Mouse (Mus musculus): ENCODE results near the gene Plekhj1. TPM values are rescaled to one million over a fixed set of nuclear protein-coding genes. Genes with fewer than 3 reads are reported as not detected.
"Not testable (repeated sequence)": the region's sequence is repeated elsewhere in the genome, so short reads cannot be mapped to it uniquely, and the experiment has no call there.

Plekhj1 gene
- polyA plus RNA-seq, 1 experiment from 2014 or later: 140 TPM

DNA sequence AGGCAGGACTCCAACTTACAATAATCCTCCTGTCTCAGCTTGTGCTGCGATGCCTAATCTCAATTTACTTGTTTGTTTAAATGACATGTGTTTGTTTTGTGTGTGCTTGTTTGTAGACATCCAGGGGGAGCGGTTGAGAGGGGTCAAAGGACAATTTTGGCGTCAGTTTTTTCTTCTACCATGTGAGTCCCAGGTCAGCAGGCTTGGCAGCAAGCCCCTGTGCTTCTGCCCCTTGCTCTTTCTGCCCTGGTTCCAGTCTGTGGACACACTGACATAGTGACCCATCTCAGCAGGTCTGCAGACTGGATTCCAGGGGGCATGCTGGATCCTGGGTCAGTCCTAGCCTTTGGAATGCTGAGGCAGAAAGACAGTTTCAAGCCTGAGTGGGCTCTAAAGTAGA lies 21.0 kb upstream of the Plekhj1 start:
- Histone ChIP-seq H3K9me3 (ENCODE audit: control insufficient read depth, low read length) (no peaks in the 10 kb centered on the region), H3K27ac (ENCODE audit: low read depth, low read length) (no peak overlapping the region), H3K4me3 (ENCODE audit: low read length) (no peak overlapping the region), H3K4me1 (ENCODE audit: control insufficient read depth, insufficient read depth, low read depth, low read length) (no peaks in the 10 kb centered on the region), H3K27me3 (replicated peaks; ENCODE audit: control insufficient read depth, insufficient read depth, low read length) (no peaks in the 10 kb centered on the region), H3K4me2 (ENCODE audit: low read length) (no peak overlapping the region), H3K36me3 (ENCODE audit: control insufficient read depth, insufficient read depth, low read length) (no peaks in the 10 kb centered on the region), H3K9ac (ENCODE audit: low read depth, low read length) (0 out of 2 replicates have a peak overlapping the region, but pooled peaks have one; percentile 11)
- no peak for ATAC-seq
- WGBS: 64% methylated on average over 3 of the region's 3 CpGs

DNA sequence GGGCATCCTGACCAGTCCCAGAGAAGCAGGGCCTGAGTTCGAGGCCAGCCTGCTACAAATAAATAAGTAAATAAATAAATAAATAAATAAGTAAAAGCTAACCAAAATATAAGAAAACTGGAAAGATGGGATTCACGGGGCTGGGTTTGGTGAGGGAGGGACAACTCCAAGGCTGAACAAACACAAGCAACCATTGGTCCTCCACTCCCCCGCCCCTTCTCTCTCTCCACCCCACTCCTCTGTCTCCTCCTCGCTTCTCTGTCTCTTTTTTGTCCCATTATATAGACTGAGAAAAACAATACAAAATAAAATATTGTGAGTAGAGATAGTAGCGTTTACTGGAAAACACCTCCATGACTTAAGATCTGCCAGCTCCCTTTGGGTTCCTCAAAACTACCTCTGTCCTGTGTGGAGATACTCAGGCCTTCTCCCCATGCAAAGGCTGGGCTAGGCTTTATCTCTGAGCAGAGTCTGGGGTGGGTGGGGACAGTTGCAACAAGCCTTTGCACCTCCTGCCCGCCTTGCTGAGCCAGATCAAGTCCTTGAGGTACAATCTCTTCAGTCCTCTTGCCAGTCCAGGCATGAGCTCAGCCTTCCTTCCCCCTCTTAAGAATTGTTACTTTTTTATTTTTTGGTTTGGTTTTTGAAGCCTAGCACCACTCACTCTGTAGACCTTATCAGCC lies 20.3 kb upstream of the Plekhj1 start:
- Histone ChIP-seq H3K27me3 (replicated peaks; ENCODE audit: control insufficient read depth, insufficient read depth, low read length) (no peaks in the 10 kb centered on the region), H3K4me1 (ENCODE audit: control insufficient read depth, insufficient read depth, low read depth, low read length) (no peaks in the 10 kb centered on the region), H3K27ac (ENCODE audit: low read depth, low read length) (no peak overlapping the region), H3K36me3 (ENCODE audit: control insufficient read depth, insufficient read depth, low read length) (no peaks in the 10 kb centered on the region), H3K9ac (ENCODE audit: low read depth, low read length) (no peak overlapping the region), H3K9me3 (ENCODE audit: control insufficient read depth, low read length) (no peaks in the 10 kb centered on the region), H3K4me2 (ENCODE audit: low read length) (no peak overlapping the region), H3K4me3 (ENCODE audit: low read length) (no peak overlapping the region)
- WGBS: 57% methylated on average over 6 of the region's 6 CpGs
- ATAC-seq: no peak

DNA sequence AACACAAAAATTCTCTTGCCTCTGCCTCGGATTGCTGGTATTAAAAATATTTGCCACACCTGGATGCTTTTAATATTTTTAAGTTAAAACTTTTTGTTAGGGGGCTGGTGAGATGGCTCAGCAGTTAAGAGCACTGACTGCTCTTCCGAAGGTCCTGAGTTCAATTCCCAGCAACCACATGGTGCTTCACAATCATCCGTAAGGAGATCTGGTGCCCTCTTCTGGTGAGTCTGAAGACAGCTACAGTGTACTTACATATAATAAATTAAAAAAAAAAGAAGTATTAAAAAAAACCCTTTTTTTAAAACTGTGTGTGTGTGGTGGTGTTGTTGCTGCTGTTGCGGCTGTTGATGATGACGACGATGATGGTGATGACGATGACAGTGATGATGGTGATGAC lies 19.5 kb upstream of the Plekhj1 start:
- not testable (repeated sequence) for H3K27ac ChIP-seq (ENCODE audit: low read depth, low read length); H3K9me3 ChIP-seq (ENCODE audit: control insufficient read depth, low read length); ATAC-seq; H3K4me1 ChIP-seq (ENCODE audit: control insufficient read depth, insufficient read depth, low read depth, low read length); H3K9ac ChIP-seq (ENCODE audit: low read depth, low read length); H3K4me3 ChIP-seq (ENCODE audit: low read length); H3K27me3 ChIP-seq (replicated peaks; ENCODE audit: control insufficient read depth, insufficient read depth, low read length); H3K4me2 ChIP-seq (ENCODE audit: low read length); H3K36me3 ChIP-seq (ENCODE audit: control insufficient read depth, insufficient read depth, low read length)
- WGBS: 81% methylated on average over 7 of the region's 7 CpGs

DNA sequence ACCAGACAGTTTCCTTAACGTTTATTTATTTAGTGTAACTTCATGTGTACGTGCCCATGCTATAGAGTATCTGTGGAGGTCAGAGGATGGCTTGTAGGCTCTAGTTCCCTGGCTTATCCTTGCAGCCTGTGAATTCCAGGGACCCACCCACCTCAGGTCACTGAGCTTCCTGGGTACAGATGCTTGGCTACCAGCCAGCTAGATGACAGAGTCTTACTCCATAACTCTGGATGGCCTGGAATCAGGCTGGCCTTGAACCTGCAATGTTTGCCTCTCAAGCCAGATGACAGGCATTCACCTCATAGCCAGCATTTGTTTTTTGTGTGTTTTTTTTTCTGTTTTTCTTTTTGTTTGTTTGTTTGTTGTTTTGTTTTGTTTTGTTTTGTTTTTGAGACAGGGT lies 18.7 kb upstream of the Plekhj1 start:
- H3K27ac ChIP-seq (ENCODE audit: low read depth, low read length): no peak overlapping the region
- no peak overlapping the region for H3K4me3 ChIP-seq (ENCODE audit: low read length)
- H3K4me1 ChIP-seq (ENCODE audit: control insufficient read depth, insufficient read depth, low read depth, low read length): no peaks in the 10 kb centered on the region
- 78% methylated on average over 2 of the region's 2 CpGs for WGBS
- no peaks in the 10 kb centered on the region for H3K9me3 ChIP-seq (ENCODE audit: control insufficient read depth, low read length)
- H3K27me3 ChIP-seq (replicated peaks; ENCODE audit: control insufficient read depth, insufficient read depth, low read length): no peaks in the 10 kb centered on the region
- no peak for ATAC-seq
- no peaks in the 10 kb centered on the region for H3K36me3 ChIP-seq (ENCODE audit: control insufficient read depth, insufficient read depth, low read length)
- no peak overlapping the region for H3K4me2 ChIP-seq (ENCODE audit: low read length)
- H3K9ac ChIP-seq (ENCODE audit: low read depth, low read length): no peak overlapping the region

DNA sequence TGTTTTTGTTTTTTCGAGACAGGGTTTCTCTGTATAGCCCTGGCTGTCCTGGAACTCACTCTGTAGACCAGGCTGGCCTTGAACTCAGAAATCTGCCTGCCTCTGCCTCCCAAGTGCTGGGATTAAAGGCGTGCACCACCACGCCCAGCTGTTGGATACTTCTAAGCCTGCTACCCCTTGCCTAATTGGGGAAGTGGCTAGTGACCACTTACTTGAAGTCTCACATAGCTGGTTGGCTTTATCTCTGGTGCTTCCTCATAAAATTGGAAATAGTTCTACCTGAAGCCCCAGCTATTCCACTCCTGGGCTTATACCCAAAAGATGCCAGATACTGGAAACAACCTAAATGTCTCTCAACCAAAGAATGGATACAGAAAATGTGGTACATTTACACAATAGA lies 17.9 kb upstream of the Plekhj1 start:
- H3K27ac ChIP-seq (ENCODE audit: low read depth, low read length); ATAC-seq; H3K9me3 ChIP-seq (ENCODE audit: control insufficient read depth, low read length); H3K36me3 ChIP-seq (ENCODE audit: control insufficient read depth, insufficient read depth, low read length); H3K27me3 ChIP-seq (replicated peaks; ENCODE audit: control insufficient read depth, insufficient read depth, low read length); H3K9ac ChIP-seq (ENCODE audit: low read depth, low read length); H3K4me1 ChIP-seq (ENCODE audit: control insufficient read depth, insufficient read depth, low read depth, low read length); H3K4me3 ChIP-seq (ENCODE audit: low read length); H3K4me2 ChIP-seq (ENCODE audit: low read length): not testable (repeated sequence)
- 76% methylated on average over 3 of the region's 3 CpGs for WGBS

DNA sequence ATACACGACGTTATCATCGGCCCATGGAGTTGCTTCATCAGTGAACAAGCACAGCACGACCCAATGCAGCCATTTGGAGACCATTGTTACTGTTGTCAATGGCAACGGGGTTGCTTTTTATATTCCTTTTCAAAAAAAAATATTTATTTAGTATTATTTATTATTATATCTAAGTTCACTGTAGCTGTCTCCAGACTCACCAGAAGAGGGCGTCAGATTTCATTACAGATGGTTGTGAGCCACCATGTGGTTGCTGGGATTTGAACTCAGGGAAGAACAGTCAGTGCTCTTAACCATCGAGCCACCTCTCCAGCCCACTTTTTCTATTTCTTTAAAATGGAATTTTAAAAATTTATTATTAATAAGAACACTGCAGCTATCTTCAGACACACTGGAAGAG lies 16.4 kb upstream of the Plekhj1 start:
- Histone ChIP-seq H3K4me3 (ENCODE audit: low read length) (no peak overlapping the region), H3K27me3 (replicated peaks; ENCODE audit: control insufficient read depth, insufficient read depth, low read length) (peaks cover 7% of the 10 kb centered on the region)
- 65% methylated on average over 7 of the region's 7 CpGs for WGBS

DNA sequence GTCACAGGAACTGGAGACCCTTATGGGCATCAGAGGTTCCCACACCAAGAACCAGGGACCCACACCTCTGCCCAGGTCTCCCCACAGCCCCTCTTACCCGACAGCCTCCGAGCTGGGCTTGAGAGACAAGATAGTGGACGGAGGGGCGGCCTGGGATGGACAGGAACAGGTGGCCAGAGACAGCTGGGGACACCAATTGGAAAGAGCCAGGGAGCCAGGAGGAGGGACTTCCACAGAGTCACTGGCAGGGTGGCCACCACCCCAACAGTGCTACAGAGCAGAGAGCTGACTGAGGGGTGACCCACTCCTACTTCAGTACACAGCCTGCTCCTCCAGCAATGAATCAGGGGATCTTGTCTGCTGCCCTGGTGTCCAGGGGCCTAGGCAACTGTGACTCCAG lies 14.9 kb upstream of the Plekhj1 start, which contains the start of gene Jsrp1:
Gene Jsrp1 (minus strand): TSS at position 133 of the 400 bp plus-strand sequence.
- H3K36me3 ChIP-seq (ENCODE audit: control insufficient read depth, insufficient read depth, low read length): no peaks in the 10 kb centered on the region
- no peak for ATAC-seq
- H3K4me2 ChIP-seq (ENCODE audit: low read length): no peak within 1 kb of the TSS
- no peaks in the 10 kb centered on the region for H3K9me3 ChIP-seq (ENCODE audit: control insufficient read depth, low read length)
- peaks cover 16% of the 10 kb centered on the region for H3K27me3 ChIP-seq (replicated peaks; ENCODE audit: control insufficient read depth, insufficient read depth, low read length)
- H3K9ac ChIP-seq (ENCODE audit: low read depth, low read length): no peak within 1 kb of the TSS; the same call in 1 of the 2 replicates
- no peak within 1 kb of the TSS for H3K27ac ChIP-seq (ENCODE audit: low read depth, low read length)
- H3K4me3 ChIP-seq (ENCODE audit: low read length): no peak within 1 kb of the TSS
- WGBS: 74% methylated on average over 4 of the region's 4 CpGs
- H3K4me1 ChIP-seq (ENCODE audit: control insufficient read depth, insufficient read depth, low read depth, low read length): peaks cover 6% of the 10 kb centered on the region; the same call in 1 of the 2 replicates

More for the DNA sequence above, 16.4 kb upstream of the Plekhj1 start:
- Histone ChIP-seq H3K4me1 (ENCODE audit: control insufficient read depth, insufficient read depth, low read depth, low read length) (no peaks in the 10 kb centered on the region; the same call in 1 of the 2 replicates), H3K4me2 (ENCODE audit: low read length) (no peak overlapping the region), H3K36me3 (ENCODE audit: control insufficient read depth, insufficient read depth, low read length) (no peaks in the 10 kb centered on the region), H3K27ac (ENCODE audit: low read depth, low read length) (no peak overlapping the region), H3K9me3 (ENCODE audit: control insufficient read depth, low read length) (no peaks in the 10 kb centered on the region), H3K9ac (ENCODE audit: low read depth, low read length) (no peak overlapping the region)
- no peak for ATAC-seq

DNA sequence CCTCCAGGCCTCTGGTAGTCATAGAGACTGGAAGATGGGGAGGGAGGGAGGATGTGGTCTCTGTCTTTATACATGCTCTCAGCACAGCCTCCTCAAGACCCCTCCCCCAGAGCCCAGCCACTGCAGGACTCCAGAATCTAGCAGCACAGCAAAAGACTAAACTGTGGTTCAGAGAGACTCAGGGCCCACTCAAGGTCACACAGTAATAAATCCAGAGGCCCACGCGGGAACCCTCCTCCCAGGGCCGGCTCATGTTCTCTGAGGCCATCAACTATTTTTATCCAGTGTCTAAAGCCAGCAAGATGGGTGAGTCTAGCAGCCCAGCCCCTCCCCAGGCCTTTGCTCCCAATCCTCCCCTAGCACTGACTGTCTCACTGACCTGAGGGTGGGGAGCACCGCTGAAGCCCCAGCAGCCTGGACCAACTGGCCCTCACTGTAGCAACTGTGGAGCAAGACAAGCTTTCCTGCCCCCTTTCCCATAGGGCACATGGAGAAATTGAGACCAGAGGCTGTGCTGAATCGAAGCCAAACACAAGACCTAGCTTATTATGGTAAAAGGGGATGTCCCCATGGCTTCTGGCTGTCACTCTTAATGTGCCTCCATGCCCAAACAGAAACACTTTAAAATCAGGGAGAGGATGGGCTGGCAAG lies 14.1 kb upstream of the Plekhj1 start:
- ATAC-seq: no peak
- Histone ChIP-seq H3K4me3 (ENCODE audit: low read length) (no peak overlapping the region), H3K36me3 (ENCODE audit: control insufficient read depth, insufficient read depth, low read length) (no peaks in the 10 kb centered on the region), H3K27me3 (replicated peaks; ENCODE audit: control insufficient read depth, insufficient read depth, low read length) (peaks cover 16% of the 10 kb centered on the region), H3K9ac (ENCODE audit: low read depth, low read length) (no peak overlapping the region; the same call in 1 of the 2 replicates), H3K9me3 (ENCODE audit: control insufficient read depth, low read length) (no peaks in the 10 kb centered on the region), H3K4me2 (ENCODE audit: low read length) (no peak overlapping the region), H3K4me1 (ENCODE audit: control insufficient read depth, insufficient read depth, low read depth, low read length) (peaks cover 7% of the 10 kb centered on the region; the same call in 1 of the 2 replicates), H3K27ac (ENCODE audit: low read depth, low read length) (no peak overlapping the region)
- 63% methylated on average over 5 of the region's 5 CpGs for WGBS

DNA sequence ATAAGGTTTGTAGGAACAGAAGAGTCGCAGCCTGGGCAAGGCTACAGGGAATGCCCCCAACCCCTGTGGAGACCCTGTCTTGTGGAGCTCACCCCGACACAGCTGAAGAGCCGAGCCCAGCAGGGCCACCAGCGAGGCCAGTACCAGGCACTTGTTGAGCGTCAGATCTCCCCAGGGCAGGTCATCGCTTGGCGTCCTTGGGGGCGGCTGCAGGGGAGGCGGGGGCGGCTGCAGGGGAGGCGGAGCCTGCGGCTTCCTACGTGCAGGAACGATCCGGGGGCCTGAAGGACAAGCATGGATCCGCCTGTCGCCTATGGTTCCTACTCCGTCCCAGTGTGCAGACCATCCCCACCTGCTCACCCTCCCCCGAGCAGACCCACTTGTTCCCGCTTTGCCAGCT lies 11.7 kb upstream of the Plekhj1 start:
- WGBS: 6% methylated on average over 20 of the region's 20 CpGs
- H3K4me2 ChIP-seq (ENCODE audit: low read length): peak overlapping the region; percentile 21
- no peak for ATAC-seq

More for the DNA sequence above, 11.7 kb upstream of the Plekhj1 start:
- H3K4me3 ChIP-seq (ENCODE audit: low read length): peak overlapping the region; percentile 3; the same call in 1 of the 2 replicates
- H3K36me3 ChIP-seq (ENCODE audit: control insufficient read depth, insufficient read depth, low read length): peaks cover 2% of the 10 kb centered on the region; the same call in 1 of the 2 replicates
- 0 out of 2 replicates have a peak overlapping the region, but pooled peaks have one; percentile 27 for H3K9ac ChIP-seq (ENCODE audit: low read depth, low read length)
- no peak overlapping the region for H3K27ac ChIP-seq (ENCODE audit: low read depth, low read length)
- no peaks in the 10 kb centered on the region for H3K9me3 ChIP-seq (ENCODE audit: control insufficient read depth, low read length)
- peaks cover 18% of the 10 kb centered on the region for H3K27me3 ChIP-seq (replicated peaks; ENCODE audit: control insufficient read depth, insufficient read depth, low read length)
- peaks cover 22% of the 10 kb centered on the region for H3K4me1 ChIP-seq (ENCODE audit: control insufficient read depth, insufficient read depth, low read depth, low read length)
